Mouse (Mus musculus) neural tube, embryonic 10.5 days (tissue): ENCODE results near the gene Fam83g.
"Not testable (repeated sequence)": the region's sequence is repeated elsewhere in the genome, so short reads cannot be mapped to it uniquely, and the experiment has no call there.

Source experiments
- DNase-seq: peaks from one replicate; pipeline ENCODE4 v3.0.0-alpha.2; 2017; ENCODE audit warnings: low spot score; ENCODE audit errors: extremely low spot score

Gene Fam83g

GRCm38 (mm10) chr11:61683907-61684731 lies at the start of gene Fam83g:
Gene Fam83g, plus strand, starts transcription at chr11:61684091.
- DNase-seq = peak; percentile 82

- DNase-seq = not testable (repeated sequence)
Observed at GRCm38 (mm10) chr11:61636309-61636708, 47.6 kb upstream of the Fam83g start.

DNA sequence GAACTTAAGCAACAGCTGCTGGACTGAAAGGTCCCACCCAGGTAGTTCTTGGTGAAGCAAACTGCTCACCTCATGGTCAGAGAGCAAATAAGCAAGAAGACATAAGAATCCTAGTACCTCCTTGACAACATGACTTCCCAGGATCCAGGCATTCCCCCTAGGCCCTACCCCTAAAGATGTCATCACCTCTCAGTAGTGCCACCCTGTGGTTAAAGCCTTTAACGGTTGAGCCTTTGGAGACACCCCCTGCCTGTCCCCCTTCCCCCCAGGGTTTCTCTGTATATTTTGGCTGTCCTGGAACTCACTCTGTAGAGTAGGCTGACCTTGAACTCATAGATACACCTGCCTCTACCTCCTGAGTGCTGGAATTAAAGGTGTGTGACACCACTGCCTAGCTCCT lies 46.5 kb upstream of the Fam83g start:
- DNase-seq = no peak

GRCm38 (mm10) chr11:61637856-61638255 lies 46.0 kb upstream of the Fam83g start:
- no peak for DNase-seq

DNA sequence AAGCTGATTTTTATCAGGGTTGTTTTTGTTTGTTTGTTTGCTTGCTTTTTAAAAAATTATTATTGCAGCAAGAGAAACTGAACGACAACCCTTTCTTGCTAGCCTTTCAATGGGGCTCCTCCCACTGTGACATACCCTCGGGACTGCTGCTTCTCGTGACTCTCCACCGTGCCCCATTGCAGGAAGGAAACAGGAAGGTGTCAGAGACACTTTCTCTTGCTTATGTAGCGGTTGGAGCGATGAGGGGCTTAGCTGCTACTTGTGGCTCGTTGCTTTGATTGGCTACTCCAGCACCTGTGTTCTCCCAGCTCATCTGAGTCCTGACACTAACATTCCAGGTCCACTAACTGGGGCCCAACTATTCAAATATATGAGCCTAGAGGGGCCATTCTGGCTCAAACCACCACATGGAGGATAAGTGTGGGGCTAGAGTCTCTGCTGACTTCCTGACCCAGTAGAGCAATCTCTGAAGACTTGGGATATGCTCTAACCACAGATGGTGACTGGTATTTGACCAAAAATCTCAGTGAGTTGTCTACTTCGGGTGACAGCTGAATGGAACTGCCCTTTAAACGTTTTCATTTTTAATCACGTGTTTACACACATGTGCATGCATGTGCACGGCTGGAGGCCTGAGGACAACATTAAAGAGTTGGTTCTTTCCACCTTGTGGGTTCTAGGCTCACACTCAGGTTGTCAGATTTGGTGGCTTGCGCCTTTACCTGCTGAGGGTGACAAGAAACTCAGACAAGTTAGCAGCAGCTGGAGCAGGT lies 44.9 kb upstream of the Fam83g start:
- no peak for DNase-seq

- no peak for DNase-seq
Observed at GRCm38 (mm10) chr11:61639601-61640177, 44.2 kb upstream of the Fam83g start.

DNA sequence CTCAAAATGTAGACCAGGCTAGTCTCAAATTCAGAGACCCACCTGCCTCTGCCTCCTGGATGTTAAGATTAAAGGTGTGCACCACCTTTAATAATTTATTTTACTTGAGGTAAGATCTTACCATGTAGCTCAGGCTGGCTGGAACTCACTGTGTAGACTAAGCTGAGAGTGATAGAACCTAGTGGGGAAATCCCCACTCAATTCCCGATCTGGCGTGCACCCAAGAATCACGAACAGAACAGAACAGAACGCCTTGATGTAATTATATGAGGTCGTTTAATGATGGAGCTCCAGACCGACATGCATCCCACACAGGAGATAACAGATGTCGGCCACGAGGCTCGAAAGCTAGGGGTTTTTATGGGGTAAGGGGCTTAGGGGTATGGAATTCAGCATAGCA lies 43.3 kb upstream of the Fam83g start:
- not testable (repeated sequence) for DNase-seq

- DNase-seq = no peak
Observed at GRCm38 (mm10) chr11:61642106-61642505, 41.8 kb upstream of the Fam83g start.

- no peak for DNase-seq
Observed at GRCm38 (mm10) chr11:61643184-61643961, 40.5 kb upstream of the Fam83g start.

DNA sequence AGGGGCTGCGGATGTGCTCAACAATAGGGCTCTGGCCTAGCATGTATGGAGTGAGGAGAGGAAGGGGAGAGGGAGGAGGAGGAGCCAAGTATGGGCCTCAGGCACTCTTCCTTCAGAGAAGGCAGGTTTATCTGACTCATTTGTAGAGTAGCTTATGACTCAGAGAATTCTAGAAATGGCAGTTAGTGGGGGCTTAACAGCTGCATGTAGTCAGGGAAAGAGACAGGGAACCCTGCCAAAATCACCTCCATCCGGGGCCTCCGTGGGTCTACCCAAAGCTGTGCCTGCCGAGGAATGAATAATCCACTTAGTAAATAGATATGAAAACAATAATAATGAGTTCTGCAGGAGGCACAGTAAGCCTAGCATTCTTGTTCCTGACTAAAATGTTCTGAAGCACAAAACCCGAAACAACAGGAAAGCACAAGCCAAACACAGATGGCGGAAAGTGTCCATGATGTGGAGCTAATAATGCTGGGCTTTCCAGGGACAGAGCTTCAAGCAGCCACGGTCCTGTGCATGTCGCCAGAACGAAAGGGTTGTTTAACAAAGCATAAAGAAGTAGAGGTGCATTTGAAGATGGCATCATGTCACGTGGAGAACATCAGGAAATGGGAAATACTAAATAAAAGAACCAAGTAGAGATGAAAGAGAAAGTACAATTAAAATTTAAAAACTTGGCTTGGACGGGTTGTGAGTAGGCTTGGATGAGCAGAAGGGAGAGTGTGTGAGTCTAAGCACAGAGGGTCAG lies 39.1 kb upstream of the Fam83g start:
- DNase-seq = no peak

DNA sequence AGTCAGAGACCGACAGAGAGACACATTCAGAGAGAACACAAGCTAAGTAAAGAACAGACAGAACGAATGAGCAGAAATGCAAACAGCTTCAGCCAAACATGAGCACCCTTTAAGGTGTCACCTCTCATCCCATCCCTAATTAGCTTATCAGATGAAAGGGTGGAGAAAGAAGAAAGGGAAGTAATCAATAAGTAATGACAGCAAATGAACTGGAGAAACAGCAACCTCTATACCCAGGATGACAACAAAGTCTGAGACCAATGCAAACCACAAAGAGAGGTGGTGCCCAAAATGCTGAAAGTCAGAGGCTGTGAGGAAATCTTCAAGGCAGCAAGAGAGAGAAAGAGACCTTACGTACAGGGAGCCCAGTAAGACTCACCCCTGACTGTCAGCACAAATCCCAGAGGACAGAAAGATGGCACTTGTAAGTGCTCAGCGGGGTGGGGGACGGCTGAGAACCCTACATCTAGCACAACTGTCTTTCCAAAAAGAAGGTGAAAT lies 38.5 kb upstream of the Fam83g start:
- no peak for DNase-seq

GRCm38 (mm10) chr11:61646499-61647039 lies 37.3 kb upstream of the Fam83g start:
- no peak for DNase-seq

DNA sequence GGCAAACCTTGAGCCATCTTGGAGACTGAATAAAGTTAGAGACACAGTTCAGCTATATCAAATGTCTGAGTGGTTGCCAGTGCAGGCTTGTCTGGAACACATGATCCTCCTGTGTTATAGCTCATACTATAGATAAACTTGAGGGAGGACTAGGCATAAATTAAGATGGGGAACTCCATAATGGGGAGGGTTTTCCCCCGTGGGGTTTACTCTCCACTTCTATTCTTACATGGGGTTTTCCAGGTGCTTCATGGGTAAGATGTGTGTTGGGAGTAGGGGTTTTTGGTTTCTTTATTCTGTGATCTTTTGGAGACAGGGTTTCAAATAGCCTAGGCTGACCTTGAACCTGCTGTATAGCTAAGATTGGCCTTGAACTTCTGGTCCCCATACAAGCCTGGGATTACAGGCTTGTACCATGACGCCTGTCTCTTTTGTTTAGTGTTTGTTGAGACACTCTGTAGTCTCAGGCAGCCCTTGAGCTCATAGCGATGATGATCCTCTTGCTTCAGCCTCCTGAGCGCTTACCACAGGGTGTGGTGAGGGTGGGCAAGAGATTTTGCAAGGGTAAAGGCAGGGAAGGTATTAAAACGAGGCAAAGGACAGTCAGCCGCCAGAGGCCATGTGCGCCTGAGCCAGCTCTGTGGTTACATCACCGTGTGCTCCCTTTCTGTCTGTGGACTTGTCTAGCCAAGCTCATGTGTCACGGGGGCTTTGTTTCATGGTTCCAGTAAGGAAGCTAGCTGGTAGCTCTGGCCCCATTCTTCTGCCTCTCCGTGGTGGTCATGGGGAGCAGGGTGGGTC lies 36.6 kb upstream of the Fam83g start:
- no peak for DNase-seq

- no peak for DNase-seq
Observed at GRCm38 (mm10) chr11:61647956-61648748, 35.7 kb upstream of the Fam83g start.

- DNase-seq = no peak
Observed at GRCm38 (mm10) chr11:61648749-61649115, 35.2 kb upstream of the Fam83g start.

- DNase-seq = no peak
Observed at GRCm38 (mm10) chr11:61649163-61649580, 34.7 kb upstream of the Fam83g start.

GRCm38 (mm10) chr11:61649626-61650025 lies 34.3 kb upstream of the Fam83g start:
- no peak for DNase-seq

- DNase-seq = no peak
Observed at GRCm38 (mm10) chr11:61650470-61651265, 33.2 kb upstream of the Fam83g start.
